Mouse (Mus musculus): Measurements from ENCODE around the gene Fance. TPM values are rescaled to one million over a fixed set of nuclear protein-coding genes. Genes with fewer than 3 reads are reported as not detected.
"Not testable (repeated sequence)": the region's sequence is repeated elsewhere in the genome, so short reads cannot be mapped to it uniquely, and the experiment has no call there.

Gene Fance
- polyA plus RNA-seq, 1 experiment, result 31.3 TPM

- H3K4me3 ChIP-seq (ENCODE audit: control insufficient read depth, insufficient read depth, low read length), result peak within 1 kb of the TSS; percentile 77
- H3K27ac ChIP-seq (ENCODE audit: control insufficient read depth, insufficient read depth, low read length), result peak within 1 kb of the TSS; percentile 64
- H3K36me3 ChIP-seq (ENCODE audit: control insufficient read depth, insufficient read depth, low read length), result peaks cover 21% of the 10 kb centered on the region
- DNase-seq, result peak; percentile 97
- TF ChIP-seq POLR2A (IDR thresholded peaks at IDR 0.05; ENCODE audit: control insufficient read depth, extremely low read depth, insufficient read depth, low read length, poor library complexity), result peak; percentile 91
- peak; percentile 91 for TF ChIP-seq CTCF (IDR thresholded peaks at IDR 0.05; ENCODE audit: borderline replicate concordance, control insufficient read depth, extremely low read depth, insufficient read depth, low read length, poor library complexity)
- WGBS, result under 1% methylated on average over 67 of the region's 67 CpGs
- peaks cover 25% of the 10 kb centered on the region for H3K4me1 ChIP-seq (replicated peaks; ENCODE audit: control insufficient read depth, insufficient read depth, low read length)
- no peaks in the 10 kb centered on the region for H3K27me3 ChIP-seq (ENCODE audit: control insufficient read depth, insufficient read depth, low read length)
These were observed 15.1 kb downstream of the Fance start, which contains the start of gene Rpl10a for GRCm38 (mm10) chr17:28328366-28328928. Gene Rpl10a (plus strand): TSS chr17:28328471.

GRCm38 (mm10) chr17:28328946-28329345 lies 15.6 kb downstream of the Fance start:
- WGBS, result under 1% methylated on average over 25 of the region's 25 CpGs
- H3K36me3 ChIP-seq (ENCODE audit: control insufficient read depth, insufficient read depth, low read length), result peaks cover 21% of the 10 kb centered on the region
- peak overlapping the region; percentile 64 for H3K27ac ChIP-seq (ENCODE audit: control insufficient read depth, insufficient read depth, low read length)
- TF ChIP-seq CTCF (IDR thresholded peaks at IDR 0.05; ENCODE audit: borderline replicate concordance, control insufficient read depth, extremely low read depth, insufficient read depth, low read length, poor library complexity) (peak; percentile 31; the same call in 1 of the 2 replicates), POLR2A (IDR thresholded peaks at IDR 0.05; ENCODE audit: control insufficient read depth, extremely low read depth, insufficient read depth, low read length, poor library complexity) (no peak)
- DNase-seq, result no peak
- H3K4me1 ChIP-seq (replicated peaks; ENCODE audit: control insufficient read depth, insufficient read depth, low read length), result peaks cover 25% of the 10 kb centered on the region
- no peaks in the 10 kb centered on the region for H3K27me3 ChIP-seq (ENCODE audit: control insufficient read depth, insufficient read depth, low read length)
- peak overlapping the region; percentile 77 for H3K4me3 ChIP-seq (ENCODE audit: control insufficient read depth, insufficient read depth, low read length)

DNA sequence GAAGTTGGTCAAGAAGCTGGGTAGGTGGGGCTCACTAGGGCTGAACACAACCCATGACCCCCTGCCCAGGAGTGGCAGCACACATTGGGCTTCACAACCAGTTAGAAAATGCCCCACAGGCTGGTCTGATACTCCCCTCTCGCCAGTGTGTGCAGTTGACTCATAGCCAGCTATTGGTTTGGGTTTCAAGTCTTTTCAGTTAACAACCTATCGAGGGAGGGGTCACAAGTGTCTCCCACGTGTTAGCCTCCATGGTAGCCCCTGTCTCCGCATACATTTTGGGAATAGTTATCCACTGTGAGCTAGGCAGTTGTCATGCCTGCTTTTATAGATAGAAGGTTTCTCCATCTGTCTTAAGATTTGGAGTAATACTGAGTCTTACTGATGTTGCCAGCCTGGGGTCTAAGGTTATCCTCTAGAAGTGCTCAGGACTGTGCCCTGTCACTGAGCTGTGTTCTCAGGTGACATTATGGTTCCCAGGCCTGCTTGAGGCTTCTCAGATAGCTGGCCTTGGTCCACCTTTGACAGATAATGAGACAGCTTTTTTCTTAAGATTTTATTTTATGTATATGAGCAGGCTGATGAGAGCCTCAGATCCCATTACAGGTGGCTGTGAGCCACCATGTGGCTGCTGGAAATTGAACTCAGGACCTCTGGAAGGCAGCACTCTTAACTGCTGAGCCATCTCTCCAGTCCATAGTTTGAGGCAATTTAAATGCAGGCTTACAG lies 16.3 kb downstream of the Fance start:
- no peak for TF ChIP-seq POLR2A (IDR thresholded peaks at IDR 0.05; ENCODE audit: control insufficient read depth, extremely low read depth, insufficient read depth, low read length, poor library complexity)
- TF ChIP-seq CTCF (IDR thresholded peaks at IDR 0.05; ENCODE audit: borderline replicate concordance, control insufficient read depth, extremely low read depth, insufficient read depth, low read length, poor library complexity), result no peak
- Histone ChIP-seq H3K36me3 (ENCODE audit: control insufficient read depth, insufficient read depth, low read length) (peaks cover 21% of the 10 kb centered on the region), H3K27ac (ENCODE audit: control insufficient read depth, insufficient read depth, low read length) (peak overlapping the region; percentile 30), H3K4me3 (ENCODE audit: control insufficient read depth, insufficient read depth, low read length) (peak overlapping the region; percentile 77), H3K27me3 (ENCODE audit: control insufficient read depth, insufficient read depth, low read length) (no peaks in the 10 kb centered on the region), H3K4me1 (replicated peaks; ENCODE audit: control insufficient read depth, insufficient read depth, low read length) (peaks cover 25% of the 10 kb centered on the region)
- DNase-seq, result no peak
- WGBS, result 23% methylated on average over 4 of the region's 4 CpGs

GRCm38 (mm10) chr17:28330232-28330546 lies 16.9 kb downstream of the Fance start:
- no peak overlapping the region for H3K27ac ChIP-seq (ENCODE audit: control insufficient read depth, insufficient read depth, low read length)
- DNase-seq, result no peak
- no peak for TF ChIP-seq CTCF (IDR thresholded peaks at IDR 0.05; ENCODE audit: borderline replicate concordance, control insufficient read depth, extremely low read depth, insufficient read depth, low read length, poor library complexity)
- TF ChIP-seq POLR2A (IDR thresholded peaks at IDR 0.05; ENCODE audit: control insufficient read depth, extremely low read depth, insufficient read depth, low read length, poor library complexity), result no peak
- peaks cover 25% of the 10 kb centered on the region for H3K4me1 ChIP-seq (replicated peaks; ENCODE audit: control insufficient read depth, insufficient read depth, low read length)
- H3K36me3 ChIP-seq (ENCODE audit: control insufficient read depth, insufficient read depth, low read length), result peaks cover 21% of the 10 kb centered on the region
- H3K4me3 ChIP-seq (ENCODE audit: control insufficient read depth, insufficient read depth, low read length), result no peak overlapping the region
- WGBS, result 63% methylated on average over 2 of the region's 2 CpGs
- no peaks in the 10 kb centered on the region for H3K27me3 ChIP-seq (ENCODE audit: control insufficient read depth, insufficient read depth, low read length)

- not testable (repeated sequence) for H3K4me3 ChIP-seq (ENCODE audit: control insufficient read depth, insufficient read depth, low read length); H3K27ac ChIP-seq (ENCODE audit: control insufficient read depth, insufficient read depth, low read length); DNase-seq; H3K27me3 ChIP-seq (ENCODE audit: control insufficient read depth, insufficient read depth, low read length)
- peaks cover 21% of the 10 kb centered on the region for H3K36me3 ChIP-seq (ENCODE audit: control insufficient read depth, insufficient read depth, low read length)
- H3K4me1 ChIP-seq (replicated peaks; ENCODE audit: control insufficient read depth, insufficient read depth, low read length), result peaks cover 25% of the 10 kb centered on the region
- 93% methylated on average over 8 of the region's 8 CpGs for WGBS
These were observed 17.3 kb downstream of the Fance start for GRCm38 (mm10) chr17:28330590-28330989.

DNA sequence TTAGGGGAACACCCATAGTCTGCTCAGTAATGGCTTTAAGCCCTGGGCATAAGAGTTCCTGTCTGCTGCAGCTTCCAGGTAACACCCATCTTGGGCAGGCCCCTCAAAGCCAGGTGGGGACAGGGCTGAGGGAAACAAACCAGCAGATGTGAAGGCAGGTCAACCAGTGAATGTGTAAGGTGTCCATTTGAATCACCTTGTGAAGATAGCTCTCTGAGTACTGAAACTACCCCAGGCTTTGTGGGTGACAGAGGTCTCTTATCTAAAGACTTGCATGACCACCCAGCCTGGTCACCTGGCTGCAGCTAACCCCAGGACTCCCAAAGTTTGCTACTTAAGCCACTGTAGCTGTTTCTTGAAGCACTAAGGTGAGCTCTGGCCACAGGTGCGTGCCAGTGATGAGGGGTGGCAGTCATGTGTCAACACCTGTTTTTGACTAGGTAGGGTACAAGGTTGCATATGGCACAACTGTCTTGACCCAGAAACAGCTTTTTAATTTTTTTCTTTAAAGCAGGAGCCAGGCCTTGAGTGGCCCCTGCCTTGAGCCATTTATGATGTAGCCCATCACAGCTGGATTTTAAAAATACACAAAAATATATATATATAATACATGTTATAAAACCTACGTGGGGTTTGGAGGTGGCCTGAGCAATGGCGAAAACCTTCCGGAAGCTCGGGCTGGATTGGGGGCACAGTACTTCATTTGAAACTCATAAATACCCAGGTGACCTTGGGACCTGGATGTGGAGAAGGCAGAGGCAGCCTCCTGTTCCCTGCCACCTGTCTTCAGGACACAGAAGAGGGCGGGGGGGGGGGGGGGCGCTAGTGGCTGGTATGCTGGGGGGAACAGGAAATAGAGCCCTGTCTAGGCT lies 18.2 kb downstream of the Fance start:
- H3K4me1 ChIP-seq (replicated peaks; ENCODE audit: control insufficient read depth, insufficient read depth, low read length), result peaks cover 29% of the 10 kb centered on the region
- no peak for DNase-seq
- H3K27me3 ChIP-seq (ENCODE audit: control insufficient read depth, insufficient read depth, low read length), result no peaks in the 10 kb centered on the region
- H3K4me3 ChIP-seq (ENCODE audit: control insufficient read depth, insufficient read depth, low read length), result no peak overlapping the region
- WGBS, result 71% methylated on average over 7 of the region's 7 CpGs
- no peak for TF ChIP-seq CTCF (IDR thresholded peaks at IDR 0.05; ENCODE audit: borderline replicate concordance, control insufficient read depth, extremely low read depth, insufficient read depth, low read length, poor library complexity)
- no peak for TF ChIP-seq POLR2A (IDR thresholded peaks at IDR 0.05; ENCODE audit: control insufficient read depth, extremely low read depth, insufficient read depth, low read length, poor library complexity)
- peaks cover 21% of the 10 kb centered on the region for H3K36me3 ChIP-seq (ENCODE audit: control insufficient read depth, insufficient read depth, low read length)
- no peak overlapping the region for H3K27ac ChIP-seq (ENCODE audit: control insufficient read depth, insufficient read depth, low read length)

All from thymus, adult 2 months (tissue).